Mouse (Mus musculus): ENCODE measurements around the gene Ttc26.

DNA sequence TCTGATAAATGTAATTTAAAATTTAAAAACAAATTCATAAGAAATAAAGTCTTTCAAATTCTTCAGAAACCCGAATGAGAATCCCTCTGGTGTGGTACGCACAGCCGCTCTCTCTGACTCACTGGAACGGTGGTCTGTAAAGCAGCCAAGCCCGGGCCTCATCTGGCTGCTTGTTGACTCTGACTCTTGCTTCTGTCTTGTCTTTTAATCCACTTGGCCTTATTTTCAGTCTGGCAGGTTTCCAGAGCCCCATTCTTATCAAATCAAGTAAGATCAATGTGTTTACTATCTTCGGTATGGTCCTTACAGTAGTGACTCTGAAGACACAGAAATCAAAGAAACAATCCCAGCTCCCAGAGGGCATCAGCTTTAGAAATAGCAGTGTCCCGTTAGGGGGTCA, 25.4 kb upstream of the Ttc26 start:
- TF ChIP-seq CTCF (IDR thresholded peaks at IDR 0.05; ENCODE audit: insufficient read depth, low read length) (no peak), POLR2A (IDR thresholded peaks at IDR 0.05; ENCODE audit: borderline replicate concordance, extremely low read depth, low read depth, low read length) (no peak)
